Mouse (Mus musculus) cerebellum, adult 8-10 months (tissue): Measurements from ENCODE around the gene Tmed10.
A peak's percentile ranks its signal among the peaks of the same experiment; 100 is the strongest.

ENCODE experiments used
- DNase-seq: peaks from one replicate; pipeline ENCODE4 v3.0.0; 2022

Gene Tmed10

GRCm38 (mm10) chr12:85374561-85375272, at the start of gene Tmed10:
Tmed10 (minus strand) TSS chr12:85374847.
- peak; percentile 88 for DNase-seq

- no peak for DNase-seq
Observed at GRCm38 (mm10) chr12:85423236-85423635, 48.6 kb upstream of the Tmed10 start.

GRCm38 (mm10) chr12:85422536-85422935, 47.9 kb upstream of the Tmed10 start:
- no peak for DNase-seq

GRCm38 (mm10) chr12:85420945-85421344, 46.3 kb upstream of the Tmed10 start:
- DNase-seq = no peak

GRCm38 (mm10) chr12:85417845-85418244, 43.2 kb upstream of the Tmed10 start:
- DNase-seq = no peak

- no peak for DNase-seq
Observed at GRCm38 (mm10) chr12:85416298-85416697, 41.7 kb upstream of the Tmed10 start.

GRCm38 (mm10) chr12:85415876-85416275, 41.2 kb upstream of the Tmed10 start:
- no peak for DNase-seq

- DNase-seq = no peak
Observed at GRCm38 (mm10) chr12:85411136-85411535, 36.5 kb upstream of the Tmed10 start.

- DNase-seq = no peak
Observed at GRCm38 (mm10) chr12:85397960-85398272, 23.3 kb upstream of the Tmed10 start.

- no peak for DNase-seq
Observed at GRCm38 (mm10) chr12:85397063-85397959, 22.7 kb upstream of the Tmed10 start.

GRCm38 (mm10) chr12:85393981-85394380, 19.3 kb upstream of the Tmed10 start:
- DNase-seq = no peak

GRCm38 (mm10) chr12:85393526-85393925, 18.9 kb upstream of the Tmed10 start:
- no peak for DNase-seq

GRCm38 (mm10) chr12:85391148-85391547, 16.5 kb upstream of the Tmed10 start:
- no peak for DNase-seq

- no peak for DNase-seq
Observed at GRCm38 (mm10) chr12:85389204-85390185, 14.8 kb upstream of the Tmed10 start.

GRCm38 (mm10) chr12:85385995-85386375, 11.3 kb upstream of the Tmed10 start:
- no peak for DNase-seq

GRCm38 (mm10) chr12:85385329-85385994, 10.8 kb upstream of the Tmed10 start:
- no peak for DNase-seq

GRCm38 (mm10) chr12:85382761-85383680, 8.4 kb upstream of the Tmed10 start:
- DNase-seq = no peak

GRCm38 (mm10) chr12:85381570-85381969, 6.9 kb upstream of the Tmed10 start:
- DNase-seq = no peak

- no peak for DNase-seq
Observed at GRCm38 (mm10) chr12:85380942-85381341, 6.3 kb upstream of the Tmed10 start.

- no peak for DNase-seq
Observed at GRCm38 (mm10) chr12:85380308-85380707, 5.7 kb upstream of the Tmed10 start.

GRCm38 (mm10) chr12:85378271-85378670, 3.6 kb upstream of the Tmed10 start:
- no peak for DNase-seq
